Mouse (Mus musculus) inflammation-experienced regulatory T-cells, adult 6 months (primary cell): ENCODE measurements around the gene Traf5. TPM values are rescaled to one million over a fixed set of nuclear protein-coding genes. Genes with fewer than 3 reads are reported as not detected.
A peak's percentile ranks its signal among the peaks of the same experiment; 100 is the strongest.

ENCODE experiments used
- ATAC-seq: one replicate; pipeline ENCODE4 v1.8.0; 2017
- polyA plus RNA-seq, 3 experiments: library from polyadenylated mRNA; unstranded; fragments of 100-300 nt; shearing (Covaris generic); gene quantifications; one replicate each; pipeline ENCODE4 v1.2.1; 2017

Gene Traf5
- polyA plus RNA-seq = 10 to 100 TPM; 51.7 to 69.8 (median 67.4) TPM

- peak; percentile 83 for ATAC-seq
Observed at GRCm38 (mm10) chr1:192091806-192092772, at the start of gene Traf5. Gene Traf5, minus strand, starts transcription at chr1:192092559.

DNA sequence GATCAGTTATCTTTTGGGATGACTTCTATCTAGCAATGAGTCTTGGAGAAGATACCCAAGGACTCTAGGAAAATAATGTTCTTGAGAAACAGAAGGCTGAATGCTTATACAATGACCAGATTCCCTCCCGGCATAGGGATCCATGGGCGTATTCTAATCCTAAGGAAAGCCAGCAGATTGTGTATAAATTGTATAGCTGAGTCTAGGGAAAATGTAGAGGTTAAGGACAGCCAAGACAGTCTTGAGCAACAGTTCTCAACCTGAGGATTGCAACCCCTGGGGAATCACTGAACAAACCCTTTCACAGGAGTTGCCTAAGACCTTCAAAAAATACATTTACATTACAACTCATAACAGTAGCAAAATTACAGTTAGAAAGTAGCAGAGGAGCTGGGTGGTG lies 48.0 kb upstream of the Traf5 start:
- ATAC-seq = no peak

DNA sequence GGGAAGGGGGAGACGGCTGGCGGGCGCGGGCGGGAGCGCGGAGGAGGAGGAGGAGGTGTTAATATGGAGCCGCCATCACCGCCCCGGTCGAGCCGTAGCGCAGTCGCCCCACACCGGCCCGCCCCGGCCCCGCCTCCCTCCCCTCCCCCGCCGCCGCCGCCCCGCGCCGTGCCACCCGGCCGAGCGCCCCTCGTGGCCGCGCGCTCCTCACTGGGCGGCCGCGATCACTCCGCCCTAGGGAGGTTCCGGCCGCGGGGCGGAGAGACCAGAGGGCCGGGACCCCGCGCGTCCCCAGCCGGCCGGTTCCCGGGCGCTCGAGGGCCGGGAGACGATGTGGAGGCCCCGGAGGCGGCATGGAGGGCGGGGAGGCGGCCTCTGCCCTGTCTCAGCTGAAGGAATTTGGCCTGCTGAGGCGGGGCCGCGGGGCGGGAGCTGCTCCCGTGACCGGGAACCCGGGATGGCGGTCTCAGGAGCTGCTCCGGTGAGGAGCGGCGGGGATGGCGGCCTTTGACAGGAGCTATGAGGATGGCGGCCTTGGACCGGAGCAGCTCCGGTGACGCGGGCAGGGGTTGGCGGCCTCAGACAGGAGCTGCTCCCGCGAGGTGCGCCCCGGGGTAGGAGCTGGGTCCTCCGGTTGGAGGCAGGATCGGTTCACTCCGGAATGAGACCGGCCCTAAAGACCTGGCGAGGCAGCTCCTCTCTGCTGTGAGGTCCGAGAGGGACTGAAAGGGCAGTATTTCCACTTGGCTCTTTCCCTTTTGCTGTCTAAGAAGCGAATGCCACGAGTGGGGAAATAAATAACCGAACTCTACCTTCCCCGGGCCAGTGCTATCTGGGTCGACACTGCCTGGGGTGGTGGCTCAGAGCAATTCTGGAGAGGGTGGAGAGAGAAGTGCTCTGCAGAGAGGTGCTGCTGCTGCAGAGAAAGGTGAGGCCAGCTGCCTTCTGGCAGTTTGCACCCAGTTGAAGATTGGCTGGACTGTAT lies 45.9 kb upstream of the Traf5 start, which contains the start of gene Rcor3:
Gene Rcor3 (minus strand): TSS at position 137 of the 985 bp plus-strand sequence.
- ATAC-seq = peak; percentile 47

- no peak for ATAC-seq
Observed at GRCm38 (mm10) chr1:192137291-192137925, 45.0 kb upstream of the Traf5 start.

DNA sequence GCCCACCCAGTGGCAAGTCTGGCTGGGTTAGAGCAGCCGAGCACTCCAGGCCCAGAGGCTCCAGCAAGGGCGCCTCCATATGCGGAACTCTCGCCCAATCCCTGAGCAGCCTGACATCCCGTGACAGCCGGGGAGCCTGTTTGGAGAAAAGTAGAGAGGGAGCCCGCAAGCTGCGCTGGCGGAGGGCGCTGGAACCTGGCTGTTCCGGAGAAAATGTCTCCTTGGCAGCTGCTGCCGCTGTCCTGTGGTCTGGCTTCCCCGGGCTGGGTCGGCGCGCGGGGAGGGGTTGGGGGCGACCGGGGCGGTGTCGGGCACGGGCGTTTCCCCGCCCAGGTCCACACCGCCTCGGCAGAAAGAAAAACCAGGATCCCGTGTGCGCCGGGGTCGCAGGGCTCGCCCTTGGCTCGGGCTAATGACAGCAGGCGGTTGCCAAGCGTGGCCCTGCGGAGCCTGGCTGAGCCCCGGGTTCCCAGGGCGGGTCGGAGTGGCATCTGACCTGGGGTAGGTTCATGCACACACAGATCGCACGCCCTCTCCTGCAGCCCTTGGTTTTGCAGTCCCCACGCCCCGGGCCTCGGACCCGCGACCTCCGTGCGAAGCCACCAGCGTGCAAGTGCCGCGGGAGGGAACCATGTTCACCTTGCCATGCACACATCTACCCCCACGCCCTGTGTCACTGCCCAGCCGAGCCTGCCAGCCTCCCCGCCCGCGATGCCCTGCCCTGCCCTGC lies 44.4 kb upstream of the Traf5 start:
- peak; percentile 71 for ATAC-seq

- ATAC-seq = no peak
Observed at GRCm38 (mm10) chr1:192130202-192130601, 37.8 kb upstream of the Traf5 start.

- no peak for ATAC-seq
Observed at GRCm38 (mm10) chr1:192128343-192128742, 36.0 kb upstream of the Traf5 start.

GRCm38 (mm10) chr1:192125761-192126160 lies 33.4 kb upstream of the Traf5 start:
- no peak for ATAC-seq

DNA sequence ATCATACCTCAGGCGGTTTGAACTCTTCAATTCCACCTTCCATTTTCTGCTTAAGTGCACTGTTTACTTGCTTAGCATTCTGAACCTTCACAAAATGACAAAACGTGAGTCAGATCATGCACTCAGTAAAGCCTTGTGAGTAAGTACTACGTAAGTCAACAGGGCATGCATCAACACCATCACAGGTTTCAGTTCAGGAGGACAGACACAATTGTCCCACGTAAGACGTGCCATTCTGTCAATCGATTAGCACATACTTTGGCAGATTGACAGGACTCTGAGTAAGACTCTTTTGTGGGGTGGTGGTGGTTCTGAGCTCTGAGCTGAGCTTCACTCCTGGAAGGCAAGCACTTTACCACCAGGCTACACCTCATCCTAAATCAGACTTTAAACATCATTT lies 23.9 kb upstream of the Traf5 start:
- no peak for ATAC-seq

DNA sequence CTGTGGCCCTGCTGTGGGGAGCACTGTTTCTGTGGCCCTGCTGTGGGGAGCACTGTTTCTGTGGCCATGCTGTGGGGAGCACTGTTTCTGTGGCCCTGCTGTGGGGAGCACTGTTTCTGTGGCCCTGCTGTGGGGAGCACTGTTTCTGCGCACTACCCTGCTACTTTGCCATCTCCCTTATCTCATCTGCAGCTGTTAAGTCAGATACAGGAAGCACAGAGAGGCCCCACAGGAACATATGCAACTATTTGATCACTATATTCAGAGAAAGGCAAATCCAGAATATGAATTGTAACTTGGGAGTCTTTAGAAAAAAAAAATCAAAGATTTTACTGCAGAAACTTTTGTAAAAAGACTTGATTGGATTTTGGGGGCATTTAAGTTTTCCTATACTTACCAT lies 23.0 kb upstream of the Traf5 start:
- no peak for ATAC-seq

- no peak for ATAC-seq
Observed at GRCm38 (mm10) chr1:192109169-192109568, 16.8 kb upstream of the Traf5 start.

- peak; percentile 86 for ATAC-seq
Observed at GRCm38 (mm10) chr1:192107352-192107751, 15.0 kb upstream of the Traf5 start.

- ATAC-seq = peak; percentile 75
Observed at GRCm38 (mm10) chr1:192105902-192106389, 13.6 kb upstream of the Traf5 start.

DNA sequence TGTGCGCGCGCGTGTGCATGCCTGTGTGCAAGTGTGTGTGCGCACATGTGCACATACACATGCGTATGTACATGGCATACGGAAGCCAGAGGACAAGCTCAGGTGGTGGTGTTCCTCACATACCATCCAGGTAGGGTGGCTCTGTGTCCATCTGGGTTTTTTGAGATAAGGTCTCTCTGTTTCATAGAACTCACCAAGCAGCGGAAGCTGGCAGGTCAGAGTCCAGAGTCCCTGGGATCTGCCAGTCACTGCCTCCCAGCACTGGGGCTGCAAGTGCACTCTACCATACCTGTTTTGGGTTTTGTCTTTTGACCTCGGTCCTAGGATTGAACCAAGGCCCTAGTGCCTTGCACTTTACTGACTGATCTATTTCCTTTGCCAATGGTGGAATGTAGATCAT lies 11.7 kb upstream of the Traf5 start:
- ATAC-seq = no peak

DNA sequence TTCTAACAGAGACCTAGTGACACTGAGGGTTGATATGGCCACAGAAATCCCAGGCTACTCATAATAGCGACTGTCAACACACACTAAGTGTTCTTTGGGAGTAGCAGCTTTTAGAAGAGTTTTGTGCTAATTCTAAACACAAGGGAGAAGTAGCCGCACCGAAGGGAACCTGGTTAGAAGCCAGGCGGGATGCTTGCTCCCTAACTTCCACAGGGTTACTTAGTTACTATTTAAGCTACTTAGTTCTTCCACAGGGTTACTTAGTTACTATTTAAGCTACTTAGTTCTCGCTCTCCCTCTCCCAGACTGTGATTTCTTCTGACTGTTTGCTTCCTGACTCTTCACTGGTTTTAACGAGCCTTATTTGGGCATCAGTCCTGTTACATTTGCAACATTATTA lies 10.8 kb upstream of the Traf5 start:
- no peak for ATAC-seq

DNA sequence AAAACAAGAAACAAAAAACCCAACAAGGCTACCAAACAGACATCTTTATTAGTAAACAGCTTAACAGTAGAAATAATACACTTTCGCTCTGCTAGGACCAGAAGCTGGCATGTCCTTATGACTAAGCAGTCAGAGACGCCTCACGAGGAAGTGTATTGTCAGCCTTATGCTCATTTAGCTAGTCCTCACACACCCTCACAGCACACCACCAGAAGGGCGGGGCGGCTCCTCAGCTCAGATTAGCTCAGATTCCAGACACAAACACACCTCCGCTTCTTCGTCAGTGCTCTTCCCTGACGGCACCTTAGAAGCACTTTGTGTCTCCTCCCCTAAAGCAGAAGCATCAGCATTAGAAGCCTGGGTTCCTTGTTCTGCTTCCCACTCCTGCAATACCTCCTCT lies 9.0 kb upstream of the Traf5 start:
- no peak for ATAC-seq

- no peak for ATAC-seq
Observed at GRCm38 (mm10) chr1:192100742-192101141, 8.4 kb upstream of the Traf5 start.

- no peak for ATAC-seq
Observed at GRCm38 (mm10) chr1:192095626-192096025, 3.3 kb upstream of the Traf5 start.

- no peak for ATAC-seq
Observed at GRCm38 (mm10) chr1:192094451-192095170, 2.3 kb upstream of the Traf5 start.

DNA sequence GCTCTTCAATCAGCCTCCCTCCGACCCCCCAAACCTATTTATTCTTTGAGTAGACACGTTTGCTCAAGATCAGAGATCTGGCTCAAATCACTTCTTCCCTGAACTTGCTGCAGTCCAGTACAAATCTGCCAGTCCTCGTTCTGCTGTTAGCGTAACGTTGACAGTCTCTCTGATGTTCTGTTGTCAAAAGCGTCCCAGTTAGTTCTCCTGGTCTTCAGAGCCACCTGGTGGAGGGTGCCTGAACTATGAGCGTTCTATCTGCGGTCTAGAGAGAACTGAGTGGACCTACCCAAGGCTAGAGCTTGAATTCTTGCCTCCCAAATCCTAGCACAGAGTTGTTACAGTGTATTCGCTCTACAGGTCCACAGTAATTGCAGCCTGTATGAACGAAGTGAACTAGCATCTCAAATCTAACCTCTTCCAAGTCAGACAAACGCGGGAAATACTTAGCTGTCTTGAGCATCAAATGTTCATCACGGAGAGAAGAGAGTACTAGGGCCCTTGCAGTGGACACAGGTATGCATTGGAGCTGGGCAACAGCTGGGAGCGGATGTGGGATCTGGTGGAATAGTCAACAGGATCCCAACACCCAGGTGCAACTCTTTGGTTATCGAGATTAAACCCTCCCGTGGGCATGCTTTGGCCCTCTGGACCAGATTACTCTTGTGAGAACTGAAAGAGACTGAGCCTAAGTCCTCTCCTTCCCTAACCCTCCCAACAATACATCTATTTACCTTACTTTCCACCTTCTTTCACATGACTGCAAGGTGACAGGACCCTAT lies 711 bp upstream of the Traf5 start:
- peak; percentile 74 for ATAC-seq
